Mouse (Mus musculus): ENCODE results near the gene Rps23. TPM values are rescaled to one million over a fixed set of nuclear protein-coding genes. Genes with fewer than 3 reads are reported as not detected.

The Rps23 gene
- polyA plus RNA-seq (2015; fragmentation: Illumina TruSeq; extraction: RNeasy Lipid Tissue Mini Kit (QIAGEN cat#74804); ENCODE audit: insufficient read depth, low read depth, low replicate concordance): 519 TPM

GRCm38 (mm10) chr13:90922751-90923612 lies at the start of gene Rps23:
Gene Rps23, plus strand, starts transcription at chr13:90922958.

DNA sequence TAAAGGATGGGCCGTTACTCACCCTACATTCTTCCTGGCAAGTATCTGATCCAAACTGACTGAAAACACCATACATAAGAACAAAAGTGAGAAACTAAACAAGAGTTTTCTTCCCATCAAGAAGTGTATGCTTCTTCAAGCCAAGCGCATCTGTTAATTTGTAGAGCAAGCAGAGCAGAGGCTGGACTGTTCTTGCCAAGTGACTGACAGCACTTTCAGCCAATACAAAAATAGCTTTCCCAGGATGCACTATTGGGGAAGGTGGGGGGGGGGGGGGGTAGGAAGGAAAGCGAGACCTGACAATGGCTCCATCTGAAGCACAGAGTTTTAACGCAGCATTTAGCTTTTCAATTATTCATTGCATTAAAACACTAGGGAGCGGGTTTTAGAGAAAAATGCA lies 17.6 kb upstream of the Rps23 start, which contains the start of gene Atp6ap1l:
Atp6ap1l (minus strand) TSS at position 180 of the 400 bp plus-strand sequence.

Other genes with a start within 250 kb of the Rps23 start
- gene Atp6ap1l, start 17.6 kb upstream of the Rps23 start, polyA plus RNA-seq (2015; fragmentation: Illumina TruSeq; extraction: RNeasy Lipid Tissue Mini Kit (QIAGEN cat#74804); ENCODE audit: insufficient read depth, low read depth, low replicate concordance): not detected

Measured in pancreas, adult 10 weeks (tissue).